Mouse (Mus musculus): ENCODE measurements around the gene Amotl2.

DNA sequence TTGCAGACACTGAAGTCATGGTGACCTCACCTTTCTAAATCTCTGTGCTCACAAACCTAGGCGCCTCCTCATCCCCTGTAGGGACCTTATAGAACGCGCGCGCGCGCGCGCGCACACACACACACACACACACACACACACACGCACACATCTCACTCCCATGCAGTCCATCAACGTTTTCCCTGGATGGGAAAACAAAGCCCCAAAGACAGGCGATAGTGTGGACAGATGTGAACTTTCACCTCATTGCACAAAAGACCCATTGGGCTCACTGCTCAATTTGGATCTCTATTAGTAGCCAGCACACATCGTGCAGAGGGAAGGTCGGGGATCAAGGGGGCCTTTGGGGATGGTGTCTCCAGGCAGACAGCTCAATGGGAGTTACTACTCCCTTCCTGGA lies 25.6 kb upstream of the Amotl2 start:
- TF ChIP-seq CTCF (conservative IDR thresholded peaks at IDR 0.05; ENCODE audit: insufficient read depth, insufficient read length, low read depth, low read length) (no peak), POLR2A (IDR thresholded peaks at IDR 0.05; ENCODE audit: low read depth, low read length) (no peak)

Data from kidney, adult 2 months (tissue).